Mouse (Mus musculus): ENCODE data around the gene Txndc16. TPM values are rescaled to one million over a fixed set of nuclear protein-coding genes. Genes with fewer than 3 reads are reported as not detected.

The Txndc16 gene
- polyA plus RNA-seq, 1 experiment = 1.2 TPM

GRCm38 (mm10) chr14:45181611-45182010, 38.5 kb downstream of the Txndc16 start:
- TF ChIP-seq E2F4 (IDR thresholded peaks at IDR 0.05; ENCODE audit: insufficient read depth) (no peak), TCF3 (IDR thresholded peaks at IDR 0.05; ENCODE audit: insufficient read length, low read depth) (no peak), SRF (IDR thresholded peaks at IDR 0.05; ENCODE audit: control insufficient read depth, insufficient read length, low read depth) (no peak), POLR2AphosphoS2 (IDR thresholded peaks at IDR 0.05; ENCODE audit: insufficient read length, low read depth) (no peak), MYOD1 (IDR thresholded peaks at IDR 0.05; ENCODE audit: control insufficient read depth in 1 of 3, insufficient read length in 2 of 3, low read depth in 2 of 3) (no peak), MAX (IDR thresholded peaks at IDR 0.05; ENCODE audit: low read depth) (no peak), POLR2A (IDR thresholded peaks at IDR 0.05; ENCODE audit: insufficient read length, low read depth) (no peak), TCF12 (IDR thresholded peaks at IDR 0.05; ENCODE audit: insufficient read depth, poor library complexity, severe bottlenecking) (no peak), REST (IDR thresholded peaks at IDR 0.05; ENCODE audit: insufficient read depth, insufficient read length) (no peak), USF1 (IDR thresholded peaks at IDR 0.05; ENCODE audit: low read depth) (no peak), CEBPB (IDR thresholded peaks at IDR 0.05; ENCODE audit: insufficient read depth, poor library complexity, severe bottlenecking) (no peak), MYOG (IDR thresholded peaks at IDR 0.05; ENCODE audit: control insufficient read depth in 1 of 3, insufficient read depth in 1 of 3, insufficient read length in 2 of 3, low read depth in 2 of 3) (no peak)
- no peak overlapping the region for H3K4me3 ChIP-seq
- no peak overlapping the region for H3ac ChIP-seq (ENCODE audit: control insufficient read depth, insufficient read length)
- no peaks in the 10 kb centered on the region for H3K27me3 ChIP-seq (ENCODE audit: control insufficient read depth, insufficient read depth, insufficient read length)
- H3K36me3 ChIP-seq (ENCODE audit: control insufficient read depth, insufficient read depth) = no peaks in the 10 kb centered on the region
- H3K4me2 ChIP-seq (ENCODE audit: low read depth) = no peak overlapping the region
- H3K79me2 ChIP-seq (ENCODE audit: control insufficient read depth, insufficient read depth) = no peaks in the 10 kb centered on the region

DNA sequence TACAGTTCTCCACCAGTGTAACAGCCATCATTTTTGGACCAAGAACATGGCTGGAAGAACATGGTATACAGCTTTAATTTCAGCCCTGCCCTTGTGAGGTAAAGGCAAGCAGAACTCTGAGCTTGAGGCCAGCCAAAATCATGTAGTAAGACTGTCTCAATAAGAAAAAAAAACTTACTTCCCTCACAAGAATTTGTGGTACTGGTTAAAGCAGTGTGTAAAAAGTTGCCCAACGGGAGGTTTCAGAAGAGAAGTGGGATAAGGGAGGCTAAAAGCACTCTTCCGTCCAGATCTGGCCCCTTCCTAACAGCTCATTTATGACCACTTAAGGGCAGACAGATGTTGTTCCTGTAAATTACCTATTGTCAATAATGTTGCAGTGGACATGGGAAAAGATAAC, 40.5 kb downstream of the Txndc16 start:
- no peaks in the 10 kb centered on the region for H3K36me3 ChIP-seq (ENCODE audit: control insufficient read depth, insufficient read depth)
- TF ChIP-seq MAX (IDR thresholded peaks at IDR 0.05; ENCODE audit: low read depth) = no peak
- no peak for TF ChIP-seq TCF12 (IDR thresholded peaks at IDR 0.05; ENCODE audit: insufficient read depth, poor library complexity, severe bottlenecking)
- TF ChIP-seq MYOD1 (IDR thresholded peaks at IDR 0.05; ENCODE audit: control insufficient read depth in 1 of 3, insufficient read length in 2 of 3, low read depth in 2 of 3) = no peak
- TF ChIP-seq E2F4 (IDR thresholded peaks at IDR 0.05; ENCODE audit: insufficient read depth) = no peak
- no peak for TF ChIP-seq POLR2A (IDR thresholded peaks at IDR 0.05; ENCODE audit: insufficient read length, low read depth)
- TF ChIP-seq MYOG (IDR thresholded peaks at IDR 0.05; ENCODE audit: control insufficient read depth in 1 of 3, insufficient read depth in 1 of 3, insufficient read length in 2 of 3, low read depth in 2 of 3) = no peak
- no peak for TF ChIP-seq SRF (IDR thresholded peaks at IDR 0.05; ENCODE audit: control insufficient read depth, insufficient read length, low read depth)
- H3K4me3 ChIP-seq = no peak overlapping the region
- no peak overlapping the region for H3ac ChIP-seq (ENCODE audit: control insufficient read depth, insufficient read length)
- no peaks in the 10 kb centered on the region for H3K79me2 ChIP-seq (ENCODE audit: control insufficient read depth, insufficient read depth)
- H3K4me2 ChIP-seq (ENCODE audit: low read depth) = no peak overlapping the region
- H3K27me3 ChIP-seq (ENCODE audit: control insufficient read depth, insufficient read depth, insufficient read length) = no peaks in the 10 kb centered on the region

GRCm38 (mm10) chr14:45179186-45179585, 40.9 kb downstream of the Txndc16 start:
- H3K4me3 ChIP-seq = no peak overlapping the region
- TF ChIP-seq MAX (IDR thresholded peaks at IDR 0.05; ENCODE audit: low read depth) (no peak), POLR2A (IDR thresholded peaks at IDR 0.05; ENCODE audit: insufficient read length, low read depth) (no peak), CEBPB (IDR thresholded peaks at IDR 0.05; ENCODE audit: insufficient read depth, poor library complexity, severe bottlenecking) (no peak), MYOD1 (IDR thresholded peaks at IDR 0.05; ENCODE audit: control insufficient read depth in 1 of 3, insufficient read length in 2 of 3, low read depth in 2 of 3) (no peak)
- no peaks in the 10 kb centered on the region for H3K27me3 ChIP-seq (ENCODE audit: control insufficient read depth, insufficient read depth, insufficient read length)
- H3K36me3 ChIP-seq (ENCODE audit: control insufficient read depth, insufficient read depth) = no peaks in the 10 kb centered on the region
- no peaks in the 10 kb centered on the region for H3K79me2 ChIP-seq (ENCODE audit: control insufficient read depth, insufficient read depth)
- no peak overlapping the region for H3ac ChIP-seq (ENCODE audit: control insufficient read depth, insufficient read length)
- H3K4me2 ChIP-seq (ENCODE audit: low read depth) = no peak overlapping the region

DNA sequence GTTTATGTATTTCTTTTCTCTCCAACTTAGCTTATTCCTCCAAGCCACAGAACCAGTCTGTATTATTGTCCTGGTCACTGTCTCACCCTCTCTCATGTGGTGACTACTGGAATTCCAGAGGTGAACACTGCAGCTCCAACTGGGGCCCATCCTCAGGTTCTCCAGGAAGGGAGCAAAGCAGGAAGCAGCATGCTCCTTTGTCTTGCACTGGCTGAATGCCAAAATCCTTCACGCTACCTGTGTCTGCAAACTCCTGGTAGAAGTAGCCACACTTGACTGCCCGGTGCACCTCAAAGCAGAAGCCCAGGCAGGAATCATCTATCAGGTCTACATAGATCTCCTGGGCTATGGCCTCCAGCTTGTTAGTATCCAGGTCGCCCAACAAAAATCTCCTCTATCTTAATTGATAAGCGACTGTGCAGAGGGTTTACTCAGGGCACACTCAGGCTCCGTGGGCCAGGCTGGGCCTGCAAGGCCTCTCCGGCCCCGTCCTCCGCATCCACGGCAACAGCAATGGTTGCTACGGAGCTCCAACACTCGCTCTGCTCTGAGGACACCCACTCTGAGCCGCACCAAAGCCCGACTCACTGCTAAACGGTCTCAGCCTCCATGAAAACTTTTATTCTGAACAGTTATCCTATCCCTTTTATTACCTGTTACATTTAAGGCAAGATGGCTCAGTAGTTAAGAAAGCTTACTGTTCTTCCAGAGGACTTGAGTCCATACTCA, 45.0 kb downstream of the Txndc16 start:
- H3K79me2 ChIP-seq (ENCODE audit: control insufficient read depth, insufficient read depth) = no peaks in the 10 kb centered on the region
- no peak overlapping the region for H3ac ChIP-seq (ENCODE audit: control insufficient read depth, insufficient read length)
- H3K4me2 ChIP-seq (ENCODE audit: low read depth) = no peak overlapping the region
- no peak overlapping the region for H3K4me3 ChIP-seq
- no peaks in the 10 kb centered on the region for H3K36me3 ChIP-seq (ENCODE audit: control insufficient read depth, insufficient read depth)
- TF ChIP-seq MAX (IDR thresholded peaks at IDR 0.05; ENCODE audit: low read depth) (no peak), E2F4 (IDR thresholded peaks at IDR 0.05; ENCODE audit: insufficient read depth) (no peak), CEBPB (IDR thresholded peaks at IDR 0.05; ENCODE audit: insufficient read depth, poor library complexity, severe bottlenecking) (no peak), MYOD1 (IDR thresholded peaks at IDR 0.05; ENCODE audit: control insufficient read depth in 1 of 3, insufficient read length in 2 of 3, low read depth in 2 of 3) (no peak), SRF (IDR thresholded peaks at IDR 0.05; ENCODE audit: control insufficient read depth, insufficient read length, low read depth) (no peak), POLR2AphosphoS2 (IDR thresholded peaks at IDR 0.05; ENCODE audit: insufficient read length, low read depth) (no peak), TCF12 (IDR thresholded peaks at IDR 0.05; ENCODE audit: insufficient read depth, poor library complexity, severe bottlenecking) (no peak), TCF3 (IDR thresholded peaks at IDR 0.05; ENCODE audit: insufficient read length, low read depth) (no peak), POLR2A (IDR thresholded peaks at IDR 0.05; ENCODE audit: insufficient read length, low read depth) (no peak), USF1 (IDR thresholded peaks at IDR 0.05; ENCODE audit: low read depth) (no peak), MYOG (IDR thresholded peaks at IDR 0.05; ENCODE audit: control insufficient read depth in 1 of 3, insufficient read depth in 1 of 3, insufficient read length in 2 of 3, low read depth in 2 of 3) (no peak), REST (IDR thresholded peaks at IDR 0.05; ENCODE audit: insufficient read depth, insufficient read length) (no peak)
- no peaks in the 10 kb centered on the region for H3K27me3 ChIP-seq (ENCODE audit: control insufficient read depth, insufficient read depth, insufficient read length)

DNA sequence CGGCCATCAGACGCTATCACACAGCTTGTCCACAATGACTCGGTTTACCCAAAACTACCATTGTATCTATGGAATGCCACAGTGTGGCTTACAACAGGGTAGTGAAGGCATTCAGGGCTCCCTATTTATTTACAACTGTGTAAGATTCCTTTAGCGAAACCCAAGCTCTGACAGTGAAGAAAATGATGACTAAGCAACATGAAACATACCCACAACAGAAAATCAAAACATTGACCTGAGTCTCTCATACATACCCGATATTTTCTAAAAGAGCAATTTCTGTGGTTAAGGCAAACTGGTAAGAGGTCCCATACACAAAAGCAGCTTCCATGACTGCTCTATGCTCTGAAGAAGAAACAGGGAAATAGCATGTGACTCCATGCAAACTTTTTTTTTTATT, 47.9 kb downstream of the Txndc16 start:
- H3K27me3 ChIP-seq (ENCODE audit: control insufficient read depth, insufficient read depth, insufficient read length) = no peaks in the 10 kb centered on the region
- TF ChIP-seq POLR2A (IDR thresholded peaks at IDR 0.05; ENCODE audit: insufficient read length, low read depth) (no peak), TCF12 (IDR thresholded peaks at IDR 0.05; ENCODE audit: insufficient read depth, poor library complexity, severe bottlenecking) (no peak), MYOD1 (IDR thresholded peaks at IDR 0.05; ENCODE audit: control insufficient read depth in 1 of 3, insufficient read length in 2 of 3, low read depth in 2 of 3) (no peak), E2F4 (IDR thresholded peaks at IDR 0.05; ENCODE audit: insufficient read depth) (no peak), MYOG (IDR thresholded peaks at IDR 0.05; ENCODE audit: control insufficient read depth in 1 of 3, insufficient read depth in 1 of 3, insufficient read length in 2 of 3, low read depth in 2 of 3) (no peak), USF1 (IDR thresholded peaks at IDR 0.05; ENCODE audit: low read depth) (no peak), POLR2AphosphoS2 (IDR thresholded peaks at IDR 0.05; ENCODE audit: insufficient read length, low read depth) (no peak), REST (IDR thresholded peaks at IDR 0.05; ENCODE audit: insufficient read depth, insufficient read length) (no peak), TCF3 (IDR thresholded peaks at IDR 0.05; ENCODE audit: insufficient read length, low read depth) (no peak), CEBPB (IDR thresholded peaks at IDR 0.05; ENCODE audit: insufficient read depth, poor library complexity, severe bottlenecking) (no peak), MAX (IDR thresholded peaks at IDR 0.05; ENCODE audit: low read depth) (no peak), SRF (IDR thresholded peaks at IDR 0.05; ENCODE audit: control insufficient read depth, insufficient read length, low read depth) (no peak)
- H3K36me3 ChIP-seq (ENCODE audit: control insufficient read depth, insufficient read depth) = no peaks in the 10 kb centered on the region
- H3K4me2 ChIP-seq (ENCODE audit: low read depth) = no peak overlapping the region
- H3ac ChIP-seq (ENCODE audit: control insufficient read depth, insufficient read length) = no peak overlapping the region
- no peaks in the 10 kb centered on the region for H3K79me2 ChIP-seq (ENCODE audit: control insufficient read depth, insufficient read depth)
- H3K4me3 ChIP-seq = no peak overlapping the region
